Mouse (Mus musculus) embryonic facial prominence, embryonic 14.5 days (tissue): Measurements from ENCODE around the gene Crtc2. TPM values are rescaled to one million over a fixed set of nuclear protein-coding genes. Genes with fewer than 3 reads are reported as not detected.
"Not testable (repeated sequence)": the region's sequence is repeated elsewhere in the genome, so short reads cannot be mapped to it uniquely, and the experiment has no call there.

Experiments used
- ATAC-seq: fragments of 200-750 bp; cut with Nextera tagmentation; 2 replicates; pipeline ENCODE4 v1.8.0; 2017; ENCODE audit warnings: low read depth, moderate number of reproducible peaks, moderate TSS enrichment
- DNase-seq: peaks from one replicate; pipeline ENCODE4 v3.0.0-alpha.2; 2015; ENCODE audit warnings: low spot score
- H3K27ac ChIP-seq: fragments of 300-500 bp; sonication (generic); replicated peaks from 2 replicates; pipeline ENCODE4 v1.5.1; 2014; ENCODE audit warnings: low read depth, mild to moderate bottlenecking, low read length, moderate library complexity
- H3K27me3 ChIP-seq: fragments of 300-500 bp; sonication (generic); replicated peaks from 2 replicates; pipeline ENCODE4 v1.6.1; 2014; ENCODE audit warnings: low read length; ENCODE audit not compliant: control insufficient read depth, insufficient read depth
- H3K36me3 ChIP-seq: fragments of 300-500 bp; sonication (generic); 2 replicates; pipeline ENCODE4 v1.6.1; 2014; ENCODE audit warnings: low read length, mixed read lengths; ENCODE audit not compliant: control insufficient read depth, insufficient read depth
- H3K4me1 ChIP-seq: fragments of 300-500 bp; sonication (generic); 2 replicates; pipeline ENCODE4 v1.6.1; 2014; ENCODE audit warnings: antibody characterized with exemption, low read length; ENCODE audit not compliant: control insufficient read depth, insufficient read depth
- H3K4me2 ChIP-seq: fragments of 300-500 bp; sonication (generic); 2 replicates; pipeline ENCODE4 v1.6.1; 2014; ENCODE audit warnings: low read depth, mild to moderate bottlenecking, low read length, moderate library complexity, mixed read lengths
- H3K4me3 ChIP-seq: fragments of 300-500 bp; sonication (generic); 2 replicates; pipeline ENCODE4 v1.5.1; 2014; ENCODE audit warnings: low read depth, mild to moderate bottlenecking, low read length
- H3K9ac ChIP-seq: fragments of 300-500 bp; sonication (generic); 2 replicates; pipeline ENCODE4 v1.6.1; 2014; ENCODE audit warnings: low read depth, mild to moderate bottlenecking, low read length, moderate library complexity, mixed read lengths
- H3K9me3 ChIP-seq: fragments of 300-500 bp; sonication (generic); 2 replicates; pipeline ENCODE4 v1.6.1; 2016; ENCODE audit warnings: low read length; ENCODE audit not compliant: control insufficient read depth
- WGBS: fragments of 180-500 bp; shearing (Covaris S2); extraction: QIAGEN DNeasy Blood & Tissue Kit; methylation state at CpG from one replicate; pipeline ENCODE4 v1.1.7; 2014; 5-methylcytosine and 5-hydroxymethylcytosine counted together
- polyA plus RNA-seq: library from polyadenylated mRNA; unstranded; fragments of >200 nt; fragmentation: Nextera tagmentation; extraction: Ambion mirVana; gene quantifications from 2 replicates; pipeline ENCODE4 v1.2.1, GENCODE M21; 2014

The Crtc2 gene
- polyA plus RNA-seq, 1 experiment from 2014 or later: 14.2 TPM

GRCm38 (mm10) chr3:90278211-90278610, 24.2 kb downstream of the Crtc2 start:
- Histone ChIP-seq H3K9me3 (no peaks in the 10 kb centered on the region), H3K4me3 (no peak overlapping the region), H3K27me3 (no peaks in the 10 kb centered on the region), H3K9ac (no peak overlapping the region), H3K4me2 (no peak overlapping the region), H3K4me1 (no peaks in the 10 kb centered on the region), H3K27ac (no peak overlapping the region), H3K36me3 (peaks cover 74% of the 10 kb centered on the region; the same call in 1 of the 2 replicates)
- WGBS: 95% methylated on average over 9 of the region's 10 CpGs
- DNase-seq (no peak), ATAC-seq (no peak)

- H3K4me1 ChIP-seq: no peaks in the 10 kb centered on the region
- no peak for ATAC-seq
- no peak overlapping the region for H3K27ac ChIP-seq
- H3K4me3 ChIP-seq: no peak overlapping the region
- no peak for DNase-seq
- no peak overlapping the region for H3K4me2 ChIP-seq
- H3K27me3 ChIP-seq: no peaks in the 10 kb centered on the region
- H3K9ac ChIP-seq: no peak overlapping the region
- 94% methylated on average over 9 of the region's 9 CpGs for WGBS
- no peaks in the 10 kb centered on the region for H3K9me3 ChIP-seq
- H3K36me3 ChIP-seq: peaks cover 65% of the 10 kb centered on the region; the same call in 1 of the 2 replicates
Measured at GRCm38 (mm10) chr3:90279216-90279615, 25.3 kb downstream of the Crtc2 start.

- Histone ChIP-seq H3K36me3 (peaks cover 62% of the 10 kb centered on the region; the same call in 1 of the 2 replicates), H3K27me3 (no peaks in the 10 kb centered on the region), H3K9me3 (no peaks in the 10 kb centered on the region), H3K4me2 (no peak overlapping the region), H3K4me3 (no peak overlapping the region), H3K27ac (no peak overlapping the region), H3K9ac (no peak overlapping the region), H3K4me1 (no peaks in the 10 kb centered on the region)
- no peak for DNase-seq
- 97% methylated on average over 7 of the region's 7 CpGs for WGBS
- ATAC-seq: no peak
Measured at GRCm38 (mm10) chr3:90279743-90280142, 25.8 kb downstream of the Crtc2 start.

GRCm38 (mm10) chr3:90280708-90281107, 26.7 kb downstream of the Crtc2 start:
- no peaks in the 10 kb centered on the region for H3K9me3 ChIP-seq
- no peaks in the 10 kb centered on the region for H3K4me1 ChIP-seq
- ATAC-seq (no peak), DNase-seq (no peak)
- WGBS: 70% methylated on average over 9 of the region's 9 CpGs
- H3K4me3 ChIP-seq: no peak overlapping the region
- peaks cover 52% of the 10 kb centered on the region; the same call in 1 of the 2 replicates for H3K36me3 ChIP-seq
- no peak overlapping the region for H3K4me2 ChIP-seq
- H3K27me3 ChIP-seq: no peaks in the 10 kb centered on the region
- no peak overlapping the region for H3K9ac ChIP-seq
- no peak overlapping the region for H3K27ac ChIP-seq

GRCm38 (mm10) chr3:90284150-90284549, 30.2 kb downstream of the Crtc2 start:
- Histone ChIP-seq H3K9ac (no peak overlapping the region), H3K4me2 (no peak overlapping the region), H3K36me3 (peaks cover 19% of the 10 kb centered on the region; the same call in 1 of the 2 replicates), H3K4me1 (no peaks in the 10 kb centered on the region), H3K27me3 (no peaks in the 10 kb centered on the region), H3K27ac (no peak overlapping the region), H3K9me3 (no peaks in the 10 kb centered on the region), H3K4me3 (no peak overlapping the region)
- WGBS: 93% methylated on average over 2 of the region's 2 CpGs
- ATAC-seq (no peak), DNase-seq (no peak)

GRCm38 (mm10) chr3:90289403-90289802, 35.4 kb downstream of the Crtc2 start:
- DNase-seq, ATAC-seq, H3K4me1 ChIP-seq, H3K4me2 ChIP-seq, H3K4me3 ChIP-seq, H3K27me3 ChIP-seq, H3K9ac ChIP-seq, H3K36me3 ChIP-seq, H3K27ac ChIP-seq, H3K9me3 ChIP-seq: not testable (repeated sequence)
- WGBS: 70% methylated on average over 2 of the region's 3 CpGs

- ATAC-seq (no peak), DNase-seq (no peak)
- no peak overlapping the region for H3K9ac ChIP-seq
- H3K36me3 ChIP-seq: no peaks in the 10 kb centered on the region
- no peak overlapping the region for H3K4me3 ChIP-seq
- no peaks in the 10 kb centered on the region for H3K9me3 ChIP-seq
- H3K27me3 ChIP-seq: no peaks in the 10 kb centered on the region
- 76% methylated on average over 1 of the region's 1 CpGs for WGBS
- peaks cover 15% of the 10 kb centered on the region for H3K4me1 ChIP-seq
- no peak overlapping the region for H3K27ac ChIP-seq
- no peak overlapping the region for H3K4me2 ChIP-seq
Measured at GRCm38 (mm10) chr3:90290602-90291001, 36.6 kb downstream of the Crtc2 start.

GRCm38 (mm10) chr3:90291982-90292344, 38.0 kb downstream of the Crtc2 start:
- DNase-seq: no peak
- Histone ChIP-seq H3K27ac (peak overlapping the region; percentile 98), H3K4me2 (peak overlapping the region; percentile 84), H3K4me1 (peaks cover 15% of the 10 kb centered on the region), H3K9me3 (no peaks in the 10 kb centered on the region), H3K36me3 (no peaks in the 10 kb centered on the region), H3K4me3 (peak overlapping the region; percentile 83), H3K27me3 (no peaks in the 10 kb centered on the region), H3K9ac (peak overlapping the region; percentile 86)
- WGBS: 30% methylated on average over 2 of the region's 2 CpGs
- ATAC-seq: no peak
